Mouse (Mus musculus): ENCODE data around the gene Cux1. TPM values are rescaled to one million over a fixed set of nuclear protein-coding genes. Genes with fewer than 3 reads are reported as not detected.

Cux1 gene
- polyA plus RNA-seq, 1 experiment from 2014 or later = 109 TPM

DNA sequence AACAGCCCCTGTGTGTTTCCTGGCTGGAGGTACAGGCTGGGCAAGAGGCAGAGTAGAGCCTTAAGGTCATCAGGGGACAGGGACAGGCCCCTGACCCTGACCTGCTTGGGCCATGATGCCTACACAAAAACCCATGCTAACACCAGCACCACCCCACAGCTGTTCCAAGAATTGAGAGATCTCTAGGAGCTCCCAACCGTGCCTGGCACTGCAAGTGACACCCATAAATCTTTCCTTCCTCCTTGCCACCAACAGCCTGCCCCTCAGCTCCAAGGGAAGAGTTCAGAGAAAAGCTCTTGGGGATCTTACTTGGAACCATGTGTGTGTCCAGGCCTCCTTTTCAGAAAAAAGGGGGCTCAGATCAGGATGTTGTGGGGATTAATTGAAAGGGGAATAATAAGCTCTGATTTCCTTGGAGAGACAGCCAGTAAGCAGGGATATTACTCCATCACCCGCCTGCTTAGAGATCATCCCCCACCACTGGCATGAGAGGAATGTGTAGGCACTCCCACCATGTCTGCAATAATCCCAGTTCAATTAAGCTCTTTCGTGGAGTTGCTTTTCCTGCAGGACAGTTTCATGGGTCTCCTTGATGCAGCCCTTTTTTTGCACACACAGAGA lies 44.3 kb downstream of the Cux1 start:
- no peak for ATAC-seq (ENCODE audit: insufficient read depth, low FRiP score, low TSS enrichment)
- no peak overlapping the region for H3K4me2 ChIP-seq (ENCODE audit: low read depth)
- H3K9ac ChIP-seq (ENCODE audit: low read length) = no peak overlapping the region
- H3K27ac ChIP-seq (ENCODE audit: low read depth, low read length) = no peak overlapping the region
- H3K9me3 ChIP-seq (ENCODE audit: control insufficient read depth, low read length) = no peaks in the 10 kb centered on the region
- no peak overlapping the region for H3K4me3 ChIP-seq (ENCODE audit: low read depth, low read length)
- H3K27me3 ChIP-seq (ENCODE audit: control insufficient read depth, insufficient read depth, low read length) = no peaks in the 10 kb centered on the region
- no peak for DNase-seq (ENCODE audit: low spot score)
- H3K4me1 ChIP-seq (ENCODE audit: control insufficient read depth, insufficient read depth, low read length) = peaks cover 10% of the 10 kb centered on the region
- 10% methylated on average over 3 of the region's 3 CpGs for WGBS
- no peaks in the 10 kb centered on the region for H3K36me3 ChIP-seq (ENCODE audit: control insufficient read depth, insufficient read depth, low read length)

DNA sequence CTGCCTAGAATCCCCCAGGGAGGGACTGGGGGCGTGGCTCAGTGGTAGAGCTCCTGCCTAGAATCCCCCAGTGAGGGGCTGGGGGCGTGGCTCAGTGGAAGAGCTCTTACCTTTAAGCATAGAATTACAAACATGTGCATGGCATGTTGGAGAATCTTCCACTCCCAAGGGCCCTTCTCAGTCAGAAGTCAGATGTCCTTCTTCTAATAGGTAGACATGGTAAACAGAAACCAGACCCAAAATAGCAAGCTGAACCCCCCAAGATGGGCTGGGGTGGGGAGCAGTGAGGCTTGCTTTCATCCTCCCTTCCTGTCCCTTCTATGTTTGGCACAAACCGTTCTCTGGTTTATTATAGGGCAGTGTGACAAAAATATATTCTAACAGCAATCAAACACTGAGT lies 45.6 kb downstream of the Cux1 start:
- Histone ChIP-seq H3K27ac (ENCODE audit: low read depth, low read length) (no peak overlapping the region), H3K4me2 (ENCODE audit: low read depth) (no peak overlapping the region), H3K9ac (ENCODE audit: low read length) (no peak overlapping the region), H3K4me3 (ENCODE audit: low read depth, low read length) (no peak overlapping the region), H3K9me3 (ENCODE audit: control insufficient read depth, low read length) (no peaks in the 10 kb centered on the region), H3K4me1 (ENCODE audit: control insufficient read depth, insufficient read depth, low read length) (peaks cover 10% of the 10 kb centered on the region), H3K27me3 (ENCODE audit: control insufficient read depth, insufficient read depth, low read length) (no peaks in the 10 kb centered on the region), H3K36me3 (ENCODE audit: control insufficient read depth, insufficient read depth, low read length) (no peaks in the 10 kb centered on the region)
- WGBS = 90% methylated on average over 3 of the region's 3 CpGs
- no peak for DNase-seq (ENCODE audit: low spot score)
- ATAC-seq (ENCODE audit: insufficient read depth, low FRiP score, low TSS enrichment) = no peak

DNA sequence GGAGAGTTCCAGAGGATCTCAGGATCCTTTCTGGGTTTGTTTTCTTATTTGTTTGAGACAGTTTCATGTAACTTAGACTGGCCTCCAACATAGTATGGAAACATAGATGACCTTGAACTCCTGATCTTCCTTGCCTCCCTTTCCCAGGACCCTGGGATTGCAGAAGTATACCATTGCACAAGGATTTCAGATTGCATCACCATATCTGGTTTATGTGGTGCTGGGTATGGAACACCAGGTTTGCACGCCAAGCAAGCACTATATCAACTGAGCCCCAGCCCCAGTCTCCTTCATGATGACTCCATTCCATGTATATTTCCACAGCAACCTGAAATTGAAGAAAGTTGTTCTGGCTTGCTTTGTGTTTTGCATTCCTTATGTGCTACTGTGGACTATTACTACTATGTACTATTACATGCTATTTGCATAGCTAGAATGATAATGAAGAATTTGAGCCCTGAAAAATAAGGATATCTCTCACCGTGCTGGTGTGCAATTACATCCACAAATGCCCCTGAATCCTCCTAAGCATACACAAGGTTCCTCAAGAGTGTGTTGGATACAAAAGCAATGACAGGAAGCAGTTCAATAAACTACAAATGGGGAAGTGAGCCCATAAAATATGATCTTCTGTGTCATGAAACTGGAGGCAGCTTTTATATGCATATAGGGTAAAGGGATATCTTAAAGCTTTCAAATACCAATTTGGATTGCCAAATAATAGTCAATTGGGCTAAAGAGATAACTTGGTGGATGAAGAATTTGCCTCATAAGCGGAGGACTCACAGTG lies 48.4 kb downstream of the Cux1 start:
- Histone ChIP-seq H3K9ac (ENCODE audit: low read length) (no peak overlapping the region), H3K4me3 (ENCODE audit: low read depth, low read length) (no peak overlapping the region), H3K27me3 (ENCODE audit: control insufficient read depth, insufficient read depth, low read length) (no peaks in the 10 kb centered on the region), H3K36me3 (ENCODE audit: control insufficient read depth, insufficient read depth, low read length) (no peaks in the 10 kb centered on the region), H3K27ac (ENCODE audit: low read depth, low read length) (no peak overlapping the region), H3K9me3 (ENCODE audit: control insufficient read depth, low read length) (no peaks in the 10 kb centered on the region), H3K4me1 (ENCODE audit: control insufficient read depth, insufficient read depth, low read length) (peaks cover 12% of the 10 kb centered on the region), H3K4me2 (ENCODE audit: low read depth) (no peak overlapping the region)
- DNase-seq (ENCODE audit: low spot score) (no peak), ATAC-seq (ENCODE audit: insufficient read depth, low FRiP score, low TSS enrichment) (no peak)
- 91% methylated on average over 3 of the region's 3 CpGs for WGBS

DNA sequence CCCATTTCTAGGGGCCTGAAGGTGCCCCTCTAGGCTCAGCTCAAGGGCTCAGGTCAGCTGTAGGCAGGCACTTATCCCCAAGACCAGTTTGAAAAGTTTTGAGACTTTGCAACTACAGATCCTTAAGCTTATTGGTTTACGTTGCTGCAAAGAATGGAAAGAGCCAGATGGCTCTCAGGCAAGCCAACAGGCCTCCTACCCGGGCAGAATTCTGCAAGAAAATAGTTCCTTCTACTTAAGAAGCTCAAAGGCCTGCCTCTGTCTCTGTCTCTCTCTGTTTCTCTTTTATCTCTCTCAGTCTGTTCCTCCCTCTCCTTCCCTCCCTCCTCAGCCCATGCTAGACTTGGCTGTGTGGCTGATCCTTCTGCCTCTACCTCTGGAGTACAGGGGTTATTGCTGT lies 49.8 kb downstream of the Cux1 start:
- Histone ChIP-seq H3K4me2 (ENCODE audit: low read depth) (no peak overlapping the region), H3K4me3 (ENCODE audit: low read depth, low read length) (no peak overlapping the region), H3K4me1 (ENCODE audit: control insufficient read depth, insufficient read depth, low read length) (peaks cover 3% of the 10 kb centered on the region; the same call in 1 of the 2 replicates), H3K9ac (ENCODE audit: low read length) (no peak overlapping the region), H3K27me3 (ENCODE audit: control insufficient read depth, insufficient read depth, low read length) (no peaks in the 10 kb centered on the region), H3K36me3 (ENCODE audit: control insufficient read depth, insufficient read depth, low read length) (no peaks in the 10 kb centered on the region), H3K9me3 (ENCODE audit: control insufficient read depth, low read length) (no peaks in the 10 kb centered on the region), H3K27ac (ENCODE audit: low read depth, low read length) (no peak overlapping the region)
- ATAC-seq (ENCODE audit: insufficient read depth, low FRiP score, low TSS enrichment) (no peak), DNase-seq (ENCODE audit: low spot score) (no peak)
- WGBS = 63% methylated on average over 2 of the region's 2 CpGs

DNA sequence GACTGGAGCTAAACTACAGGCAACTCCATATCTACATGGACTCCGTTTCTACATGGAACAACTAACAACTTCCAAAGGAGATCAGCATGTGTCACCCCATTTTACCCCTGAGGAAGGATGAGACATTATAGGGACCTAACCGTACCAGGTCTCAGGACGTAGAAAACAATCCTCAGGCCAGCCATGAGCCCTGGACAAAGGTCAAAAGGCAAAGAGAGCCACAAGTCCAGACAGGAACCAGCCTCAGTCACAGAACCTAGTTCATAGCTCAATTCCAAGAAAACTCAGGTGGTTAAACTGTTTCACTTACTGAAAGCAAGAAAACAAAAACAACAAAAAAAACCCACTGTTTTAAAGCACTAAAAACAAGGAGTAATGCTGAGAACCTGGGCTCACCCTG lies 50.7 kb downstream of the Cux1 start:
- Histone ChIP-seq H3K36me3 (ENCODE audit: control insufficient read depth, insufficient read depth, low read length) (no peaks in the 10 kb centered on the region), H3K27me3 (ENCODE audit: control insufficient read depth, insufficient read depth, low read length) (no peaks in the 10 kb centered on the region), H3K4me1 (ENCODE audit: control insufficient read depth, insufficient read depth, low read length) (0 out of 2 replicates have a peak, but pooled peaks cover 2% of the 10 kb centered on the region), H3K27ac (ENCODE audit: low read depth, low read length) (no peak overlapping the region), H3K4me2 (ENCODE audit: low read depth) (no peak overlapping the region), H3K9ac (ENCODE audit: low read length) (no peak overlapping the region), H3K9me3 (ENCODE audit: control insufficient read depth, low read length) (no peaks in the 10 kb centered on the region), H3K4me3 (ENCODE audit: low read depth, low read length) (no peak overlapping the region)
- WGBS = 89% methylated on average over 3 of the region's 3 CpGs
- no peak for DNase-seq (ENCODE audit: low spot score)
- ATAC-seq (ENCODE audit: insufficient read depth, low FRiP score, low TSS enrichment) = no peak

DNA sequence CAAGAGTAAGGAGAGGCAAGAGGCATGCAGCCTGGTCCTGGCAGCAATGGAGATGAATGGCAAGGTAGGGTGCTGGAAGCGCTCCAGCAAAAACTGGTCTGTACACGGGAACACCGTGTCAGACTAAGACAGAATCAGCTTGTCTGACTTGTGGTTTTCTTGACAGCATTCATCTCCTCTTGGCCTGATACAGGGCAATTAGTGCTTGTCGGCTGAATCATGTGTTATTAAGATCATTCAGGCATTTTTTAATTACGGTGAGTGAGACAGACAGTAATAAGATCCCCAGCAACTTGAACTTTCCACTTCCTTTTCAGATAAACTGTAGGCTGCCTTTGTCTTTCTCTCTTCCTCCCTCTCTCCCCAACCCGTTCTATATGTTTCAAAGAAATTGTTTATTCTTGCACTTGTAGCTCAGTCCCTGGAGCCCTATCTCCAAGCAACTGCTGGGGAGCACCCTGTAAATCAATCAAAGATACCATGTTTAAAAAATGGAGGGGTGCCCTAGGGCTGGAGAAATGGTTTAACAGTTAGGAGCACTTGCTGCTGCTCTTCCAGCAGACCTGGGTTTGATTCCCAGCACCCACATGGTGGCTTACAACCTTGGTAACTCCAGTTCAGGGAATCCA lies 53.1 kb downstream of the Cux1 start:
- H3K4me3 ChIP-seq (ENCODE audit: low read depth, low read length) = no peak overlapping the region
- H3K36me3 ChIP-seq (ENCODE audit: control insufficient read depth, insufficient read depth, low read length) = no peaks in the 10 kb centered on the region
- no peak overlapping the region for H3K4me2 ChIP-seq (ENCODE audit: low read depth)
- H3K27me3 ChIP-seq (ENCODE audit: control insufficient read depth, insufficient read depth, low read length) = no peaks in the 10 kb centered on the region
- 89% methylated on average over 6 of the region's 6 CpGs for WGBS
- no peak overlapping the region for H3K27ac ChIP-seq (ENCODE audit: low read depth, low read length)
- no peak for DNase-seq (ENCODE audit: low spot score)
- no peak overlapping the region for H3K9ac ChIP-seq (ENCODE audit: low read length)
- 0 out of 2 replicates have a peak, but pooled peaks cover 2% of the 10 kb centered on the region for H3K4me1 ChIP-seq (ENCODE audit: control insufficient read depth, insufficient read depth, low read length)
- ATAC-seq (ENCODE audit: insufficient read depth, low FRiP score, low TSS enrichment) = no peak
- H3K9me3 ChIP-seq (ENCODE audit: control insufficient read depth, low read length) = no peaks in the 10 kb centered on the region

DNA sequence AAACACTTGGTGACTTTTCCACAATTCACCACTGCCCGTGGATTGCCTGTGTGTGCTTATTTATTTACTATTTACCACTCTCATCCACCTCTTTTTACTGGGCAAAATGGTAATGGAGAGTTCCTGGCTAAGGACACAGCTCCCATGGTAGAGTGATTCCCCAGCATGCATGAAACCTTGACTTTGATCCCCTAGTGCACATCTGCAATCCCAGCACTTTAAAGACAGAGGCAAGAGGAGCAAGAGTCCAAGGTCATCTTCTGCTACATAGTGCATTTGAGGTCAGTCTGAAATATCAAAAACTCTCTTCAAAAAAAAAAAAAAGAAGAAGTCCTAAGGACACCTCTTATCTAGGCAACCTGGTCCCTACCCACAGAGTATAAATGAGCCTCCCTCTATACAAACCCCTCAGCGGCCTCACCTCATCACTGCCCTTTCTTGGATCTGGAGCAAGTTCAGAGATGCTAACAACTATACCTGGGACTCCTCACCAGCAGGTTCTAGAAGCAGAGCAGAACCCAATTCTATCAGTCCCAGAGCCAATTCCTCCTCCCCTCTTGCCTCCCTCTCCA lies 55.1 kb downstream of the Cux1 start:
- no peak overlapping the region for H3K9ac ChIP-seq (ENCODE audit: low read length)
- 90% methylated on average over 2 of the region's 2 CpGs for WGBS
- H3K27me3 ChIP-seq (ENCODE audit: control insufficient read depth, insufficient read depth, low read length) = no peaks in the 10 kb centered on the region
- no peak overlapping the region for H3K4me3 ChIP-seq (ENCODE audit: low read depth, low read length)
- H3K27ac ChIP-seq (ENCODE audit: low read depth, low read length) = no peak overlapping the region
- DNase-seq (ENCODE audit: low spot score) = no peak
- H3K36me3 ChIP-seq (ENCODE audit: control insufficient read depth, insufficient read depth, low read length) = no peaks in the 10 kb centered on the region
- 0 out of 2 replicates have a peak, but pooled peaks cover 2% of the 10 kb centered on the region for H3K4me1 ChIP-seq (ENCODE audit: control insufficient read depth, insufficient read depth, low read length)
- ATAC-seq (ENCODE audit: insufficient read depth, low FRiP score, low TSS enrichment) = no peak
- H3K4me2 ChIP-seq (ENCODE audit: low read depth) = no peak overlapping the region
- no peaks in the 10 kb centered on the region for H3K9me3 ChIP-seq (ENCODE audit: control insufficient read depth, low read length)

DNA sequence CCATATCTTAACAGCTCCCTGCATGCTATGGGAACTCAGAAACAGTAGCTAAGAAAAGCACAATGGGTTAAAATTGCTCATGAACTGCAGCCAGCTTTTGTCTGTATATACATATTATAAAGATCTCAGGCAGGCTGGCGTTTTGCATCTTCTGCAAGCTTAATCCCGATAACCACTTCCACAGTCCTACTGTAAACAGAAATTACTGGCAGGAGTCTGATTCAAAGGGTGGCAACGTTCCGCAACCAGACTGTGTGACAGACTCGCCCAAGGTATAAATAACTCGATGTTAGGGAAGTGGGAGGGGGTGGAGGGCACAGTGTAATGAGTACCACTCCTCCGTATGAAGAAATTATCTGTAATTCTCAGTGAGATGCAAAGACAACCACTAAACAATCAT lies 55.9 kb downstream of the Cux1 start:
- no peak for DNase-seq (ENCODE audit: low spot score)
- WGBS = 81% methylated on average over 7 of the region's 7 CpGs

More for the DNA sequence above, 55.9 kb downstream of the Cux1 start:
- Histone ChIP-seq H3K27me3 (ENCODE audit: control insufficient read depth, insufficient read depth, low read length) (no peaks in the 10 kb centered on the region), H3K9ac (ENCODE audit: low read length) (no peak overlapping the region), H3K4me3 (ENCODE audit: low read depth, low read length) (no peak overlapping the region), H3K36me3 (ENCODE audit: control insufficient read depth, insufficient read depth, low read length) (no peaks in the 10 kb centered on the region), H3K4me1 (ENCODE audit: control insufficient read depth, insufficient read depth, low read length) (0 out of 2 replicates have a peak, but pooled peaks cover 2% of the 10 kb centered on the region), H3K9me3 (ENCODE audit: control insufficient read depth, low read length) (no peaks in the 10 kb centered on the region), H3K4me2 (ENCODE audit: low read depth) (no peak overlapping the region), H3K27ac (ENCODE audit: low read depth, low read length) (no peak overlapping the region)
- ATAC-seq (ENCODE audit: insufficient read depth, low FRiP score, low TSS enrichment) = no peak
